Mouse (Mus musculus): ENCODE results near the gene Atg9a. TPM values are rescaled to one million over a fixed set of nuclear protein-coding genes. Genes with fewer than 3 reads are reported as not detected.

Atg9a gene
- polyA plus RNA-seq, 1 experiment from 2014 or later, result 33.9 TPM

DNA sequence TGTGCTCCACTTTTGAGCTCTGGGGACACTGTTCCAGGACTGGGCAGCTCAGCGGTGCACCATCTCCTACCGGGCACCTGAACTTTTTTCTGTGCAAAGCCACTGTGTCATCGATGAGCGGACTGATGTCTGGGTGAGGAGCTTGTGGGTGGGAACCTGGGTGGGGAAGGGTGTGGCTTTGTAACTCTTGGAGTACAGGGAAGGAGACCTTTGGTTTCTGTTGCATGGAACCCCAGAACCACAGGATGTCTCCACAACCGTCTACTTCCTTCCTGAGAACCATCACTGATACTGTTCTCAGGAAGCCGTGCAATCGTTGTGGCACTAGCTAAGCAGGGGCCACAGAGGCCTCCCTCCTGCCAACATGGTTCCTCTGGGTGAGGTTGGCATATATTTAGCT is 21.1 kb upstream of the Atg9a start:
- H3K9me3 ChIP-seq, result no peaks in the 10 kb centered on the region
- peaks cover 13% of the 10 kb centered on the region for H3K27me3 ChIP-seq
- H3K4me2 ChIP-seq, result no peak overlapping the region
- no peak for ATAC-seq (ENCODE audit: insufficient number of reproducible peaks, low FRiP score, low TSS enrichment, low read depth)
- H3K27ac ChIP-seq, result no peak overlapping the region
- H3K36me3 ChIP-seq, result peaks cover 40% of the 10 kb centered on the region
- WGBS, result 88% methylated on average over 7 of the region's 7 CpGs
- H3K9ac ChIP-seq, result no peak overlapping the region
- peaks cover 44% of the 10 kb centered on the region for H3K4me1 ChIP-seq
- H3K4me3 ChIP-seq, result no peak overlapping the region

DNA sequence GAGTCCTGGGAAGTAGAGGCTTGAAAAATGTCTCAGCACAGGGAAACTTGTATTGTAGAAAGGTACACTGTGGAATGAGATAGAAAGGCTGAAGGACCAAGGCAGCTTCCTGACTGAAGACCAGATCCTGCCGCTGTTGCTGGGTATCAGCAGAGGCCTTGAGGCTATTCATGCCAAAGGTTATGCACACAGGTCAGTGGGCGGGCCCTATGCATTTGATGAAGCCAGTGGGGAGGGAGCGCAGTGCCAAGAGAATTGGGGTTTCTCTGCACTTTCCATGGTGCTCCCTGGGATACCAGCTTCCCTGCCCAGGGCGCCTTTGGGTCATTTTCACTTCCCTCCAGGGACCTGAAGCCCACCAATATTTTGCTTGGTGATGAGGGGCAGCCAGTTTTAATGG is 20.5 kb upstream of the Atg9a start:
- H3K9me3 ChIP-seq, result no peaks in the 10 kb centered on the region
- H3K9ac ChIP-seq, result no peak overlapping the region
- H3K4me1 ChIP-seq, result peaks cover 40% of the 10 kb centered on the region
- H3K36me3 ChIP-seq, result peaks cover 40% of the 10 kb centered on the region
- H3K27ac ChIP-seq, result no peak overlapping the region
- H3K4me3 ChIP-seq, result no peak overlapping the region
- H3K4me2 ChIP-seq, result no peak overlapping the region
- WGBS, result 95% methylated on average over 4 of the region's 4 CpGs
- H3K27me3 ChIP-seq, result peaks cover 10% of the 10 kb centered on the region; the same call in 1 of the 2 replicates
- no peak for ATAC-seq (ENCODE audit: insufficient number of reproducible peaks, low FRiP score, low TSS enrichment, low read depth)

DNA sequence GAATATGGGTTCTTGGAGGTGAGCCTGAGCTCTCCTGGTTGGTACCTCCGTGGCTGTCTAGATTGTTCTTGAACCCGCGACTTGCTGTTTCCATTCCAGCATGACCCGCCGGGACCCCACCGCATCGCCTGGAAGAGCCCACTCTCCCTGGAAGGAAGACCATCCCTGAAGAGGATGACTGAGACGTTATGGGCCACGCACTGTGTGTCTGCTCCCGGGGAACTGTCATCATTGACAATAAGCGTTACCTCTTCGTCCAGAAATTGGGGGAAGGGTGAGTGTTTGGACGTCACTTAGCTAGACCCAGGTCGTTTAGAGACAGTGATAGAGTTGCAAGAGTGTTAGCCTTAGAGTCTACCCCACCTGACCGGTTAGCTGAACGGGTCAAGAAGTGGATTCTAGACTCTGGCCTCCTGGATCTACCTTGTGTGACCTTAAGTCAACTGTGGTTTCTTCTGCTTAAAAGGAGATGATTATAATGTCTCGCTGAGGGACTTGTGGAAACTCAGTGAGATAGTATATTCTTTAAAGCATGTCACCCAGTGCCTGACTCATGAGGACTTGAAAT is 19.2 kb upstream of the Atg9a start:
- WGBS, result 10% methylated on average over 17 of the region's 17 CpGs
- H3K27ac ChIP-seq, result peak overlapping the region; percentile 65
- H3K9me3 ChIP-seq, result no peaks in the 10 kb centered on the region
- peaks cover 42% of the 10 kb centered on the region for H3K36me3 ChIP-seq
- peak overlapping the region; percentile 86 for H3K4me3 ChIP-seq
- no peaks in the 10 kb centered on the region for H3K27me3 ChIP-seq
- no peak for ATAC-seq (ENCODE audit: insufficient number of reproducible peaks, low FRiP score, low TSS enrichment, low read depth)
- H3K4me2 ChIP-seq, result peak overlapping the region; percentile 85
- peak overlapping the region; percentile 96 for H3K9ac ChIP-seq
- peaks cover 40% of the 10 kb centered on the region for H3K4me1 ChIP-seq

DNA sequence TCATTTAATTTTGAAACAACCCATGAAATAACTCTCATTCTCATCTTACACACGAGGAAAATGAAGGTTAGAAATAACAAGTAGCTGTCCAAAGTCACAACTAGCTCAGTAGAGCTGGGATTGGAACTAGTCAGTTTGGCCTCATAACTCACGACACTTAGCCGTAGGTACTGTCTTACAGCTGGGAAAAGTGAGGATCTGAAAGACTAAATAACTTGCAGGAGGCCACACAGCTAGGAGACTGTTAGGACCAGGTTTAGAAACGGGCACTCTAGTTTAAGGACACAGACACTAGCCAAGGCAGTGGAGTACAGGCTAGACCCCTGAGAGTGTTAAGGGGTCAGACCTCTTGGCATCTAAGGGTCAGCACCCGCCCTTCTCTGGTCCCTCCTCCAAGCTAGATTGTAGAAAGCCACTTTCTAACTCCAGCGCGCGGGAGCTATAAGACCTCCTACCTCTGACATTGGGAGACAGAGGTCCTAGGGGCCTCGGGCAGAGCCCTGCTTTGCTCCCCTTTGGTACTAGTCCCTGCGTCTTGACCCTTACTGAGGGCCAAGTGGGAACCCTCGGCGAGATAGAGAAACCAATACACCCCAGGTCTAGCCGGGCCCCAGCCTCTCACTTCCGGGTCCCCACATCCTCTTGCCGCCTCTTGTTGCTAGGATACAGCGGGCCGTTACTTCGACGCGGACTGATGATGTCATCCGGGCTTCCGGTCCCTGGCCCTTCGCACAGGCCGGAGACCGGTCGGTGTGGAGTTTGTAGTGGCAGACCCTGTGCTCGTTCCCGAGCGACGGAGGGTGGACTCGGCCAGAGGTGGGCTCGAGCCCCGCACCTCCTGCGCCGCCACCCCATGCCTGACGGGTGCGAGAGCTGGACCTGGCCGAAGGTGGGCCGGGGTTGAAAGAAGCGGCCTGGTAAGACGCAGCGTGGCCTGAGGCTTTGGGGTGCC is 18.4 kb upstream of the Atg9a start, which contains the start of the genes Glb1l and Stk16:
TSS of gene Glb1l (minus strand) at position 678 of the 952 bp plus-strand sequence.
TSS of gene Stk16 (plus strand) at position 703 of the 952 bp plus-strand sequence.
- peaks cover 40% of the 10 kb centered on the region for H3K4me1 ChIP-seq
- H3K27me3 ChIP-seq, result no peaks in the 10 kb centered on the region
- WGBS, result 5% methylated on average over 42 of the region's 42 CpGs
- no peaks in the 10 kb centered on the region for H3K9me3 ChIP-seq
- peak within 1 kb of the TSS; percentile 96 for H3K9ac ChIP-seq
- peak; percentile 88 for ATAC-seq (ENCODE audit: insufficient number of reproducible peaks, low FRiP score, low TSS enrichment, low read depth)
- peak within 1 kb of the TSS; percentile 65 for H3K27ac ChIP-seq
- H3K36me3 ChIP-seq, result peaks cover 37% of the 10 kb centered on the region
- peak within 1 kb of the TSS; percentile 86 for H3K4me3 ChIP-seq
- H3K4me2 ChIP-seq, result peak within 1 kb of the TSS; percentile 85

DNA sequence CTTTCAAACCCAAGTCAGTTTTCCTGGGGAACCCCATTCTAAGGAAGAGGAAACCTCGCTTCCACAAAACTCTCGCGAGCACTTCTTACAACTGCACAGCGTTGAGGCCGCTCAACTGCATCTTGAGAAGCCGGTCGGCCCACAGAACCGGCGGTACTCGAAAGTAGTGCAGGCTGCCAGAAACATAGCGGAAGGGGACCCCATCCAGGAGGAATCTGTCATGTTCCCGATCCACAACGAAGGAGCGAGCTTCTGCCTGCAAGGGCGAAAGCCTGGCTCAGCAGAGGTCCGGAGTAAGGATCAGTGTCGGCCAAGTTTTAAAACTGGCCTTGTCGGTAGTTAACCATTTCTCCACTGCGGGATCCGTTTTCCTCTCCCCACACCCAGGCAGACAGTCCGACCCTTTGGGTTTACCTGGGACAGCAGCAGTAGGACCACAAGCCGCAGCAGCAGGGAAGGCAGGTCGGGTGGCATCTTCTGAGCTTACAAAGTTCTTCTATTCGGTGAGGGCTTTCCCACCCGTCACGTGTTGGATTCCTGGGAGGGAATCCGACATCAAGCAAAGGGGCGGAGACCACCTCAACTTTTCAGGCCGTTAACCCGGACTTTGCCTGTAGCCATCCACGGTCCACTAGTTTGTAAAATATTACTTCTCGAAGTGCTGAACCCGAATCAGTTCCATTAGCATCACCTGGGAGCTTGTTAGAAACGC is 17.1 kb upstream of the Atg9a start:
- no peak for ATAC-seq (ENCODE audit: insufficient number of reproducible peaks, low FRiP score, low TSS enrichment, low read depth)
- peaks cover 24% of the 10 kb centered on the region for H3K36me3 ChIP-seq
- peak overlapping the region; percentile 85 for H3K4me2 ChIP-seq
- H3K27me3 ChIP-seq, result no peaks in the 10 kb centered on the region
- H3K9me3 ChIP-seq, result no peaks in the 10 kb centered on the region
- peak overlapping the region; percentile 51 for H3K4me3 ChIP-seq
- 9% methylated on average over 34 of the region's 34 CpGs for WGBS
- H3K27ac ChIP-seq, result peak overlapping the region; percentile 74
- H3K9ac ChIP-seq, result peak overlapping the region; percentile 55
- H3K4me1 ChIP-seq, result peaks cover 40% of the 10 kb centered on the region

DNA sequence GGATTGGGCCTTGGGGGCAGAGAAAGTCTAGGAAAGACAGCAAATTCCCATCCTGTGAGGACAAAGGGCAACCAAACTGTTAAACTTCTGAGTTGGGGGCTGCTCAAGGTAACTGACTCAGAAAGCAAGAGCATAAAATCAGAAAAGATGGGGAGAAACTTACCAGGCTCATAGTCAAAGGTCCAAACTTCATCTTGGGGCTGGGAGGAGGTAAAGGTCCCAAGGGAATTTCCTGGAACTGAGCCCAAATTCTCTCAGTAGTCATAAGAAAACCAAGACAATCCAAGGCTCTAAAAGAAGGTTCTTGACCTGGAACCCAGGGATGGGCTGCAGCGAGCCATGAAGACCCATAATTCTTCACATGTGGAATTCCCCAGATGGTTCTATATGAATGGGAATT is 9.2 kb upstream of the Atg9a start:
- no peak overlapping the region for H3K4me2 ChIP-seq
- H3K4me3 ChIP-seq, result no peak overlapping the region
- no peaks in the 10 kb centered on the region for H3K9me3 ChIP-seq
- no peak overlapping the region for H3K9ac ChIP-seq
- H3K4me1 ChIP-seq, result no peaks in the 10 kb centered on the region
- H3K27me3 ChIP-seq, result no peaks in the 10 kb centered on the region
- 92% methylated on average over 1 of the region's 1 CpGs for WGBS
- H3K27ac ChIP-seq, result no peak overlapping the region
- ATAC-seq (ENCODE audit: insufficient number of reproducible peaks, low FRiP score, low TSS enrichment, low read depth), result no peak
- peaks cover 52% of the 10 kb centered on the region for H3K36me3 ChIP-seq

DNA sequence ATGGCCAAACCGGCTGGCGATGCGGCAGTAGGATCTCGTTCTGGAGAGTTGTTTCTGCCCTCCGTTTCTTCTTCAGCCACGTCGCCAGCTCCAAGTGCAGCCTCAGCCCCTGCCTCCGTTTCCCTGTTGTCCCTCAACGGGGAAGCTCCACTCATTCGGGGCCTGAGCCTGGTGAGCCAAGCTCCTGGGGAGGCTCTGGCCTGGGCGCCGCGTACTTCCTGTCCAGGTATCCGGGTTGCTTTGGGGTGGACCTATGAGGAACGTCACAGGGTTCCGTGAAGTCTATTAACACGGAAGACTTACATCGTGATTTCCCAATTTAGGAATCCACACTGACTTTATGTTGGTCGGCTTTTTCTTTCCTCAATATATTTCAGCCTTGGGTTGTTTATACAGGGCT is 456 bp upstream of the Atg9a start:
- H3K27ac ChIP-seq, result peak overlapping the region; percentile 94
- ATAC-seq (ENCODE audit: insufficient number of reproducible peaks, low FRiP score, low TSS enrichment, low read depth), result no peak
- under 1% methylated on average over 19 of the region's 19 CpGs for WGBS

DNA sequence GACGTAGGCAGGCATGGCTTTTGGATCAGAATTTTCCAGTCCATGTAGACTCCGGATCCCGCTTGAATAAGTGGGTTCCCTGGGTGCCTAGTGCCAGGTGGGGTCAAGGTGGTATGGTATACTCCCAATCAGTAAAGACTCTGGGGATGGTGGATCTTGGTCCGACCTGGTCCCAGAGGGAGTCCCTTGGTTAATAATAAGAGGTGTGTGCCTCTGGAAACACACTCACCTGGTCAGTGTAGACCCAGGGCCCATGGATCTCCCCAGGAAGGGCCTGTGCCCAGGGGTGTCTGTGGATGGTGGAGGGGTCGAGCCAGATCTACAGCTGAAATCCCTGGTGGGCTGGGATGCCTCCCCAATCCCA is 756 bp downstream of the Atg9a start:
- ATAC-seq (ENCODE audit: insufficient number of reproducible peaks, low FRiP score, low TSS enrichment, low read depth), result no peak
- Histone ChIP-seq H3K9me3 (no peaks in the 10 kb centered on the region), H3K9ac (peak overlapping the region; percentile 85), H3K4me1 (peaks cover 22% of the 10 kb centered on the region), H3K36me3 (peaks cover 38% of the 10 kb centered on the region), H3K27me3 (no peaks in the 10 kb centered on the region), H3K4me2 (peak overlapping the region; percentile 86), H3K4me3 (peak overlapping the region; percentile 79), H3K27ac (peak overlapping the region; percentile 94)
- WGBS, result 38% methylated on average over 5 of the region's 5 CpGs

More for the DNA sequence above, 456 bp upstream of the Atg9a start:
- Histone ChIP-seq H3K4me2 (peak overlapping the region; percentile 86), H3K4me3 (peak overlapping the region; percentile 79), H3K4me1 (peaks cover 22% of the 10 kb centered on the region), H3K9me3 (no peaks in the 10 kb centered on the region), H3K9ac (peak overlapping the region; percentile 85), H3K27me3 (no peaks in the 10 kb centered on the region), H3K36me3 (peaks cover 36% of the 10 kb centered on the region)

DNA sequence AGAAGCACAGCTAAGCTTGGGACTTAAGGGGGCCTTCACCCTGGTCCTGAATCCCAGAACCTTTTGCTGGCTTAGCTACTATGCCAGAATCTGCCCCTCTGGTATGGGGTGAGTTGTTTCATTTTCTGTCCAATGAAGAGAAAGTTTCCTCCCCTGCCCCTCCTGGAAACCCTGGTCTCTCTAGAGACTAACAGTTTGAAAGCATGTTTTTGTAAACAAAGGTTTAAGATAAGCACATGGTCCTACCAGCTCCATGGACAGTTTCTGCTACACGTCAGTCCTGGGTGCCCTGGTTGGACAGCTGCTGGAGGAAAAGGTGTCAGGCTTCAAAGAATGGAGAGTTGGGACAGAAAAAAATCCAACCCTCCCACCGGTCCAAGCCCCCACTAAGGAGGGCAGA is 1.4 kb downstream of the Atg9a start:
- H3K27ac ChIP-seq, result no peak overlapping the region
- peaks cover 38% of the 10 kb centered on the region for H3K36me3 ChIP-seq
- no peak overlapping the region for H3K9ac ChIP-seq
- peaks cover 22% of the 10 kb centered on the region for H3K4me1 ChIP-seq
- H3K4me2 ChIP-seq, result peak overlapping the region; percentile 86; the same call in 1 of the 2 replicates
- H3K4me3 ChIP-seq, result no peak overlapping the region
- 57% methylated on average over 2 of the region's 2 CpGs for WGBS
- no peak for ATAC-seq (ENCODE audit: insufficient number of reproducible peaks, low FRiP score, low TSS enrichment, low read depth)
- no peaks in the 10 kb centered on the region for H3K27me3 ChIP-seq
- H3K9me3 ChIP-seq, result no peaks in the 10 kb centered on the region

DNA sequence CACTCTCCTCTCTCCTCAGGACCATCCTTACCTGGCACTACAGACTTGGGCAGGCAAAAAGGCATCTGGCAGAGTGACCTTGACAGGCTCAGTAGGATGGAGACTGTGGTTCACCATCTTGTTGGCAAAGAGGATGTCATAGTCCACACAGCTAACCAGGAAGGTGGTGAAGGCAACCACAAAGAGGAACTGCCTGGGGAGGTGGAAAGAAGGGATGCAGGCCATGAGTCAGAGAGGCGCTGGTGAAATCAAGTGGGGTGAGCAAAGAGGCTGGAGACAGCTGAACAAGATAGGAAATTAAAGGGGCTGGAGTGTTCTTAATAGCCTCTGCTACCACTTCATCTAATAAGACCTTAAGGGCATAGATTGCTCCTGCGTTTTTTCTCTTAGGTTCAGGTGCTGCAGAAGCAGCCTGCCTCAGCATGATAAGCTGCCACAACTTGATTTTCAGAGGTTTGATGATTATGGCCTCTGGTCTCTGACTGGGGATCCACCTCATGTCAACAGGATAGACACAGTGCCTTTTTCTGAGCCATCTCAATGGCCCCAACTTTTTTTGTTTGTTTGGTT is 4.0 kb downstream of the Atg9a start:
- ATAC-seq (ENCODE audit: insufficient number of reproducible peaks, low FRiP score, low TSS enrichment, low read depth), result no peak
- Histone ChIP-seq H3K27ac (no peak overlapping the region), H3K4me3 (no peak overlapping the region), H3K36me3 (peaks cover 52% of the 10 kb centered on the region), H3K9me3 (no peaks in the 10 kb centered on the region), H3K9ac (no peak overlapping the region), H3K27me3 (no peaks in the 10 kb centered on the region), H3K4me2 (no peak overlapping the region), H3K4me1 (peaks cover 16% of the 10 kb centered on the region)
- 84% methylated on average over 2 of the region's 2 CpGs for WGBS

DNA sequence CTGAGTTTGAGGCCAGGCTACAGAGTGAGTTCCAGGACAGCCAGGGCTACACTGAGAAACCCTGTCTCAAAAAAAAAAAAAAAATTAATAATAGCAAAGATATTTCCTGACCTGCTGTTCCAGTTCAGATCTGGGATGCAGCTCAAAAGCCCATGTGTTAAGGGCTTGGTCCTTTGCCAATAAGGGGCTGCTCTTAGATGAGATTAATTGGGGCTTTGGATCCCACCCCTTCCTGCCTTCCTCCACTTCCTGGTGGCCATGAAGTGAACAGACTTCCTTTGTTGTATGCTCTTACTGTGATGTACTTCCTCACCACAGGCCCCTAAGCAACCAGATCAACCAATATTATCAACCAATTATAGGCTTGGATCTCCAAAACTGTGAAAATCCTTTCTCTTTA is 4.9 kb downstream of the Atg9a start:
- Histone ChIP-seq H3K27me3 (no peaks in the 10 kb centered on the region), H3K9ac (no peak overlapping the region), H3K4me1 (peaks cover 14% of the 10 kb centered on the region), H3K36me3 (peaks cover 60% of the 10 kb centered on the region), H3K4me2 (no peak overlapping the region), H3K9me3 (no peaks in the 10 kb centered on the region), H3K27ac (no peak overlapping the region), H3K4me3 (no peak overlapping the region)
- ATAC-seq (ENCODE audit: insufficient number of reproducible peaks, low FRiP score, low TSS enrichment, low read depth), result no peak
